Mouse (Mus musculus) MEL (cell line): ENCODE data around the gene Bloc1s6. TPM values are rescaled to one million over a fixed set of nuclear protein-coding genes. Genes with fewer than 3 reads are reported as not detected.

Experiments
- DNase-seq: peaks from one replicate; pipeline ENCODE4 v3.0.0; 2011; ENCODE audit warnings: low read depth, low spot score
- H3K27ac ChIP-seq: 2 replicates; pipeline ENCODE4 v1.5.1; 2012; ENCODE audit warnings: low read depth, mild to moderate bottlenecking, control low read depth, low read length, moderate library complexity; ENCODE audit not compliant: control insufficient read depth
- H3K27me3 ChIP-seq, 2 experiments: fragments of 150-350 bp in 1 of 2; sonication (generic) in 1 of 2; 2 replicates each; pipeline ENCODE4 v1.6.1; 2012; ENCODE audit warnings: low read length in 2 of 2, mild to moderate bottlenecking in 2 of 2, improper control_type of control experiment in 1 of 2, moderate library complexity in 1 of 2; ENCODE audit not compliant: insufficient read depth in 2 of 2, control insufficient read depth in 1 of 2
- H3K36me3 ChIP-seq, 2 experiments: 2 replicates each; pipeline ENCODE4 v1.6.1; 2012 to 2014; ENCODE audit warnings: low read length in 2 of 2, improper control_type of control experiment in 1 of 2, inconsistent platforms in 1 of 2, mild to moderate bottlenecking in 1 of 2; ENCODE audit not compliant: insufficient read depth in 2 of 2, control insufficient read depth in 1 of 2
- H3K4me1 ChIP-seq, 2 experiments: fragments of 150-350 bp in 1 of 2; sonication (generic) in 1 of 2; 2 replicates each; pipeline ENCODE4 v1.6.1; 2012; ENCODE audit warnings: low read length in 2 of 2, improper control_type of control experiment in 1 of 2, mild to moderate bottlenecking in 1 of 2; ENCODE audit not compliant: insufficient read depth in 2 of 2, control insufficient read depth in 1 of 2
- H3K4me3 ChIP-seq, 2 experiments: fragments of 150-350 bp in 1 of 2; sonication (generic) in 1 of 2; 2 replicates each; pipeline ENCODE4 v1.5.1; 2012; ENCODE audit warnings: low read depth in 2 of 2, low read length in 2 of 2, mild to moderate bottlenecking in 2 of 2, moderate library complexity in 2 of 2, control low read depth in 1 of 2, improper control_type of control experiment in 1 of 2; ENCODE audit not compliant: control insufficient read depth in 1 of 2, insufficient read depth in 1 of 2
- H3K79me2 ChIP-seq: 2 replicates; pipeline ENCODE4 v1.6.1; 2012; ENCODE audit warnings: mild to moderate bottlenecking, low read length, moderate library complexity; ENCODE audit not compliant: control insufficient read depth, poor library complexity, insufficient read depth
- H3K9ac ChIP-seq: 2 replicates; pipeline ENCODE4 v1.6.1; 2012; ENCODE audit warnings: low read depth, mild to moderate bottlenecking, control low read depth, low read length, moderate library complexity; ENCODE audit not compliant: control insufficient read depth, poor library complexity, severe bottlenecking
- H3K9me3 ChIP-seq: fragments of 150-350 bp; sonication (generic); replicated peaks from 2 replicates; pipeline ENCODE4 v1.6.1; 2012; ENCODE audit warnings: mild to moderate bottlenecking, low read length, improper control_type of control experiment, moderate library complexity; ENCODE audit not compliant: insufficient read depth
- CHD2 ChIP-seq: IDR thresholded peaks from 2 replicates; pipeline ENCODE4 v1.6.1; 2011; ENCODE audit warnings: low read length, improper control_type of control experiment
- CTCF ChIP-seq, 3 experiments: IDR thresholded peaks in 2 of 3; conservative IDR thresholded peaks in 1 of 3; 2 replicates each; pipeline ENCODE4 v1.5.1; 2011 to 2012; ENCODE audit warnings: low read length in 3 of 3, low read depth in 2 of 3, mild to moderate bottlenecking in 2 of 3, improper control_type of control experiment in 1 of 3, inconsistent platforms in 1 of 3, mixed read lengths in 1 of 3, moderate library complexity in 1 of 3; ENCODE audit not compliant: control insufficient read depth in 1 of 3, insufficient read depth in 1 of 3, poor library complexity in 1 of 3, severe bottlenecking in 1 of 3
- E2F4 ChIP-seq: IDR thresholded peaks from 2 replicates; pipeline ENCODE4 v1.6.1; 2011; ENCODE audit warnings: low read depth, low read length, improper control_type of control experiment, borderline replicate concordance
- GABPA ChIP-seq: IDR thresholded peaks from 2 replicates; pipeline ENCODE4 v1.6.1; 2012; ENCODE audit warnings: low read depth, mild to moderate bottlenecking, inconsistent platforms, low read length, improper control_type of control experiment, moderate library complexity
- MAFK ChIP-seq: IDR thresholded peaks from 2 replicates; pipeline ENCODE4 v1.6.1; 2011; ENCODE audit warnings: low read depth, mild to moderate bottlenecking, low read length, improper control_type of control experiment, borderline replicate concordance
- MAX ChIP-seq: IDR thresholded peaks from 2 replicates; pipeline ENCODE4 v1.6.1; 2011; ENCODE audit warnings: low read length, improper control_type of control experiment
- MYB ChIP-seq: IDR thresholded peaks from 2 replicates; pipeline ENCODE4 v1.6.1; 2011; ENCODE audit warnings: mild to moderate bottlenecking, low read depth, low read length, improper control_type of control experiment
- NELFE ChIP-seq: IDR thresholded peaks from 2 replicates; pipeline ENCODE4 v1.6.1; 2011; ENCODE audit warnings: low read depth, low read length, improper control_type of control experiment
- POLR2AphosphoS5 ChIP-seq: IDR thresholded peaks from 2 replicates; pipeline ENCODE4 v1.6.1; 2012; ENCODE audit warnings: low read depth, borderline replicate concordance, mild to moderate bottlenecking, inconsistent platforms, low read length, moderate library complexity, mixed read lengths
- RAD21 ChIP-seq: IDR thresholded peaks from 2 replicates; pipeline ENCODE4 v1.6.1; 2011; ENCODE audit warnings: mild to moderate bottlenecking, low read depth, low read length, improper control_type of control experiment
- SIN3A ChIP-seq: IDR thresholded peaks from 2 replicates; pipeline ENCODE4 v1.6.1; 2012; ENCODE audit warnings: low read length, improper control_type of control experiment, inconsistent platforms
- SMC3 ChIP-seq: IDR thresholded peaks from 2 replicates; pipeline ENCODE4 v1.6.1; 2011; ENCODE audit warnings: low read depth, low read length, improper control_type of control experiment
- TAL1 ChIP-seq: IDR thresholded peaks from 2 replicates; pipeline ENCODE4 v1.6.1; 2012; ENCODE audit warnings: mild to moderate bottlenecking, inconsistent platforms, low read length, moderate library complexity, mixed read lengths
- TCF12 ChIP-seq: IDR thresholded peaks from 2 replicates; pipeline ENCODE4 v1.6.1; 2014; ENCODE audit warnings: low read depth, mild to moderate bottlenecking, inconsistent platforms, low read length, improper control_type of control experiment, moderate library complexity
- USF1 ChIP-seq: IDR thresholded peaks from 2 replicates; pipeline ENCODE4 v1.6.1; 2014; ENCODE audit warnings: low read depth, mild to moderate bottlenecking, inconsistent platforms, low read length, improper control_type of control experiment, moderate library complexity
- ZC3H11A ChIP-seq: IDR thresholded peaks from 2 replicates; pipeline ENCODE4 v1.6.1; 2012; ENCODE audit warnings: low read depth, mild to moderate bottlenecking, inconsistent platforms, low read length, improper control_type of control experiment
- ZKSCAN1 ChIP-seq: IDR thresholded peaks from 2 replicates; pipeline ENCODE4 v1.6.1; 2012; ENCODE audit warnings: low read depth, mild to moderate bottlenecking, inconsistent platforms, low read length, improper control_type of control experiment, moderate library complexity
- ZNF384 ChIP-seq: IDR thresholded peaks from 2 replicates; pipeline ENCODE4 v1.6.1; 2012; ENCODE audit warnings: low read depth, mild to moderate bottlenecking, inconsistent platforms, low read length, improper control_type of control experiment
- polyA plus RNA-seq, 2 experiments: library from polyadenylated mRNA; stranded (reverse) in 1 of 2; unstranded in 1 of 2; fragments of >175 nt in 1 of 2; fragments of >200 nt in 1 of 2; gene quantifications; 2 replicates each; pipeline versions ENCODE4 v1.2.1 to v1.2.4; 2012; ENCODE audit warnings: low replicate concordance in 2 of 2, low read depth in 1 of 2; ENCODE audit not compliant: insufficient read length in 2 of 2, insufficient read depth in 1 of 2, missing spikeins in 1 of 2
- total RNA-seq: library from RNA; depleted of rRNA; stranded (reverse); fragments of 300-350 nt; gene quantifications from 2 replicates; pipeline ENCODE4 v1.2.3, GENCODE M21; 2012

Bloc1s6 gene
- total and polyA plus RNA-seq, 3 experiments = 10.9 to 21.7 TPM; not detected in 1

- Histone ChIP-seq H3K9me3 (no peaks in the 10 kb centered on the region), H3K9ac (no peak overlapping the region), H3K27me3 (no peaks in the 10 kb centered on the region; a peak in 2 of 4 replicates), H3K79me2 (no peaks in the 10 kb centered on the region), H3K4me1 (no peaks in the 10 kb centered on the region), H3K4me3 (no peak overlapping the region), H3K36me3 (no peaks in the 10 kb centered on the region)
- DNase-seq = peak; percentile 27
- TF ChIP-seq SMC3 (peak; percentile 38), CTCF (IDR thresholded peaks at IDR 0.05 in 2 of 3, conservative IDR thresholded peaks at IDR 0.05 in 1 of 3; ENCODE audit: control insufficient read depth in 1 of 3, insufficient read depth in 1 of 3, low read depth in 2 of 3, low read length in 3 of 3, poor library complexity in 1 of 3, severe bottlenecking in 1 of 3) (peak; percentile 53 to 64 (median 60)), POLR2AphosphoS5 (no peak), SIN3A (no peak), RAD21 (peak; percentile 31), CHD2 (no peak)
- TF ChIP-seq, all 39 proteins: peak for 3
- no peak overlapping the region for H3K27ac ChIP-seq
These were observed 12.7 kb upstream of the Bloc1s6 start for GRCm38 (mm10) chr2:122725604-122726003.

GRCm38 (mm10) chr2:122731456-122731855, 6.8 kb upstream of the Bloc1s6 start:
- no peak for TF ChIP-seq NELFE
- no peak for TF ChIP-seq TCF12
- no peak for TF ChIP-seq TAL1
- TF ChIP-seq MAX = no peak
- TF ChIP-seq ZC3H11A = no peak
- no peak for TF ChIP-seq MYB
- no peak for TF ChIP-seq GABPA
- no peak for TF ChIP-seq USF1
- TF ChIP-seq E2F4 = no peak
- no peak for TF ChIP-seq ZKSCAN1
- TF ChIP-seq, all 39 proteins: peak for 0

GRCm38 (mm10) chr2:122739023-122739422, 720 bp downstream of the Bloc1s6 start:
- Histone ChIP-seq H3K79me2 (peaks cover 7% of the 10 kb centered on the region), H3K9ac (peak overlapping the region; percentile 79), H3K9me3 (no peaks in the 10 kb centered on the region), H3K36me3 (peaks cover 0 to 4% of the 10 kb centered on the region in 2 experiments; a peak in 2 of 4 replicates), H3K4me3 (peak overlapping the region; percentile 57 to 92), H3K27me3 (peaks cover 0 to 2% of the 10 kb centered on the region in 2 experiments; a peak in 2 of 4 replicates), H3K4me1 (peaks cover 0 to 4% of the 10 kb centered on the region in 2 experiments; a peak in 1 of 4 replicates), H3K27ac (peak overlapping the region; percentile 5; the same call in 1 of the 2 replicates)
- peak; percentile 48 for DNase-seq
- peak in 1 of 3 experiments; percentile 5; a peak in 1 of 6 replicates for TF ChIP-seq CTCF (IDR thresholded peaks at IDR 0.05 in 2 of 3, conservative IDR thresholded peaks at IDR 0.05 in 1 of 3; ENCODE audit: control insufficient read depth in 1 of 3, insufficient read depth in 1 of 3, low read depth in 2 of 3, low read length in 3 of 3, poor library complexity in 1 of 3, severe bottlenecking in 1 of 3)
- no peak for TF ChIP-seq ZNF384
- TF ChIP-seq ZC3H11A = no peak
- TF ChIP-seq MAFK = no peak

More at GRCm38 (mm10) chr2:122731456-122731855, 6.8 kb upstream of the Bloc1s6 start:
- Histone ChIP-seq H3K36me3 (no peaks in the 10 kb centered on the region), H3K4me3 (no peak overlapping the region), H3K27me3 (peaks cover 0 to 2% of the 10 kb centered on the region in 2 experiments; a peak in 3 of 4 replicates), H3K4me1 (no peaks in the 10 kb centered on the region), H3K9ac (no peak overlapping the region), H3K27ac (no peak overlapping the region), H3K9me3 (no peaks in the 10 kb centered on the region), H3K79me2 (no peaks in the 10 kb centered on the region)
- DNase-seq = no peak
